Mouse (Mus musculus): ENCODE measurements around the gene Gm20388.

- TF ChIP-seq CTCF (IDR thresholded peaks at IDR 0.05; ENCODE audit: low read depth) (no peak), EP300 (IDR thresholded peaks at IDR 0.05; ENCODE audit: low read depth) (no peak)
Measured at GRCm38 (mm10) chr8:120396756-120397155, 486.1 kb downstream of the Gm20388 start.

Measured in liver, embryonic 14.5 days (tissue).